In genomic region chr3:94703364-94703763, GRCm38 (mm10) we compare ENCODE assay signal across 10 mouse cellular contexts. TPM values are rescaled to one million over a fixed set of nuclear protein-coding genes. Genes with fewer than 3 reads are reported as not detected.
A peak's percentile ranks its signal among the peaks of the same experiment; 100 is the strongest.
DNase-seq lines count a peak whose midpoint lies in the region; ATAC-seq and TF ChIP-seq lines count a peak whose summit lies in the region.
"Not testable (repeated sequence)": the region's sequence is repeated elsewhere in the genome, so short reads cannot be mapped to it uniquely, and the experiment has no call there.
"Had no signal": no experiment of that assay in that cellular context is flagged by ENCODE, and none has a peak within 500 bp of the region (broad histone marks: within the 10 kb centered on the region; RNA-seq: fewer than 3 reads in every experiment).

No protein-coding gene starts in this region.

- intact Hi-C loops in left cerebral cortex, adult 2 months (cut with DNase I): not testable (repeated sequence)

- not testable (repeated sequence) for H3K4me2 ChIP-seq in lung, embryonic 14.5 days

- peak; percentile 30; the same call in 1 of the 2 replicates for ATAC-seq in G1E (ENCODE audit: extremely low read depth, insufficient number of reproducible peaks, low FRiP score, poor library complexity, severe bottlenecking)
- ATAC-seq in granulocyte monocyte progenitor cell, adult 5-6 weeks (replicated peaks; ENCODE audit: poor library complexity, severe bottlenecking): peak; percentile 62; the same call in 1 of the 2 replicates
- ATAC-seq in lung, embryonic 14.5 days (ENCODE audit: insufficient read depth): not testable (repeated sequence)

- H3K9me3 ChIP-seq in G1E (replicated peaks); lung, embryonic 14.5 days (ENCODE audit: low read depth, low read length): not testable (repeated sequence)

- H3K4me1 ChIP-seq in G1E (ENCODE audit: insufficient read depth, low read depth, low read length): peaks cover 17% of the 10 kb centered on the region
- H3K4me1 ChIP-seq in lung, embryonic 14.5 days (ENCODE audit: insufficient read depth): not testable (repeated sequence)

- not testable (repeated sequence) for H3K27ac ChIP-seq in left cerebral cortex, adult 2 months; lung, embryonic 14.5 days (ENCODE audit: low read depth)

- H3K27me3 ChIP-seq in G1E (ENCODE audit: insufficient read depth, low read length); lung, embryonic 14.5 days (ENCODE audit: insufficient read depth, low read length): not testable (repeated sequence)

- not testable (repeated sequence) for H3K36me3 ChIP-seq in G1E (replicated peaks); lung, embryonic 14.5 days (ENCODE audit: insufficient read depth)

- WGBS in lung, embryonic 14.5 days: 31% methylated on average over 2 of the region's 3 CpGs

- not testable (repeated sequence) for H3K9ac ChIP-seq in lung, embryonic 14.5 days

- not testable (repeated sequence) for DNase-seq in G1E (ENCODE audit: low spot score); lung, embryonic 14.5 days
- peak; percentile 15 to 25 for DNase-seq in cerebellum, adult 18-20 months
- peak; percentile 38 for DNase-seq in kidney, adult 11 months
- peak in 1 of 2 experiments; percentile 12 for DNase-seq in left cerebral cortex, adult 2 months (ENCODE audit: extremely low spot score in 1 of 2, low spot score in 2 of 2)
- DNase-seq in retina, embryonic 14.5 days (ENCODE audit: low spot score): peak; percentile 3
- peak; percentile 24 for DNase-seq in thymus, postnatal 14 days

- TF ChIP-seq CTCF in G1E (IDR thresholded peaks at IDR 0.05; ENCODE audit: low read depth, low read length): peak; percentile 56
- TF ChIP-seq CTCF in left cerebral cortex, adult 2 months (IDR thresholded peaks at IDR 0.05): peak; percentile 33
- TF ChIP-seq CTCF in lung, embryonic 14.5 days (IDR thresholded peaks at IDR 0.05; ENCODE audit: low read depth): peak; percentile 53

- H3K4me3 ChIP-seq in G1E (ENCODE audit: low read depth, low read length); left cerebral cortex, adult 2 months; lung, embryonic 14.5 days (ENCODE audit: low read depth, low read length): not testable (repeated sequence)

RNA-seq across cellular contexts. Expression of gene Selenbp2, which starts 10.0 kb away (rescaled TPM):
- total RNA-seq in G1E (2014; fragmentation: Nextera tagmentation): 7.9 and 11.2 TPM in 2 replicates
- total RNA-seq in G1E (2017): 41.5 and 58.9 TPM in 2 replicates
- polyA plus RNA-seq in G1E (2012): 3.2 and 3.5 TPM in 2 replicates
- total RNA-seq in granulocyte monocyte progenitor cell, adult 5-6 weeks (2014; fragmentation: Nextera tagmentation): not detected in 2 replicates
- 0.13 TPM in 1 of 2 replicates, not detected in the other for total RNA-seq in granulocyte monocyte progenitor cell, adult 5-6 weeks (2017)
- total RNA-seq in left cerebral cortex, adult 2 months (2021): 1 to 10 TPM in 1 of 2 experiments, not detected in 1; 1.1 TPM
- polyA plus RNA-seq in lung, embryonic 14.5 days (2014; fragmentation: Nextera tagmentation; extraction: Ambion mirVana): 4.2 and 4.9 TPM in 2 replicates
- polyA plus RNA-seq: frontal cortex, adult 2 months; midbrain, embryonic 11.5 days had no signal

RNA-seq across cellular contexts. Expression of gene Tuft1, which starts 44.7 kb away (rescaled TPM):
- total RNA-seq in G1E (2014; fragmentation: Nextera tagmentation): 6.1 and 6.8 TPM in 2 replicates
- total RNA-seq in G1E (2017): 14.7 and 15.7 TPM in 2 replicates
- polyA plus RNA-seq in G1E (2012): 4.1 and 4.5 TPM in 2 replicates
- total RNA-seq in granulocyte monocyte progenitor cell, adult 5-6 weeks (2014; fragmentation: Nextera tagmentation): 3.0 and 3.2 TPM in 2 replicates
- total RNA-seq in granulocyte monocyte progenitor cell, adult 5-6 weeks (2017): 8.9 and 15.4 TPM in 2 replicates
- 1 to 10 TPM; 1.8 to 1.9 TPM for total RNA-seq in left cerebral cortex, adult 2 months (2021)
- polyA plus RNA-seq in lung, embryonic 14.5 days (2014; fragmentation: Nextera tagmentation; extraction: Ambion mirVana): 8.2 and 8.8 TPM in 2 replicates

Comparison
In these comparisons a context has a peak if more than half of its experiments do, and no peak if none do; other contexts are left out.
1. RNA of gene Selenbp2, which starts 10.0 kb away (total RNA-seq): 7.9 to 58.9 TPM in G1E; 1.1 TPM in left cerebral cortex, adult 2 months and 0.13 TPM in granulocyte monocyte progenitor cell, adult 5-6 weeks; every median in the first group is over 4 times any median in the second.
2. Peak in every context shown above with its lines, with median percentiles within 50 percentile points of each other: CTCF ChIP-seq.